ENCODE assay signal across 9 mouse cellular contexts in the genomic region with DNA sequence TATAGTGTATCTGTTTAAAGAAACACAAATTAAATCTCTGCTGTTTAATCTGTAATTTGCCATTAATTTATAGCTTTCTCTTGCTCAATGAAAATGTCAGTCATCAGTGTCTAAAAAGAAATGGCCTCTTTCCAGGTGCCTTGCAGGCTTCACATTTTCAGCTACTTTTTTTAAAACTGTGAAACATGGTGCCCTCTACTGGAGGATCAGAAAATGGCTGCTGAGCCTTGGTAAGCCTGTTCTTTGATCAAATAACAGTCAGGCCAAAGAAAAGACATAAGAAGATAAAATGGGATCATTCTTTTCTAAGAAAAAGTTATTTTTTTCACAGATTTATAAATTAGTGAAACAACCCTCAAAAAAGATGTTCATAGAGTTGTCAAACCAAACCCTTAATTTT.
DNase-seq lines count a peak whose midpoint lies in the region; ATAC-seq and TF ChIP-seq lines count a peak whose summit lies in the region.
"Had no signal": no experiment of that assay in that cellular context is flagged by ENCODE, and none has a peak within 500 bp of the region (broad histone marks: within the 10 kb centered on the region; RNA-seq: fewer than 3 reads in every experiment).

No protein-coding gene starts in this region.

- H3K4me3 ChIP-seq in limb, embryonic 14.5 days (replicated peaks; ENCODE audit: low read length): no peak overlapping the region
- no peak overlapping the region for H3K4me3 ChIP-seq in stomach, postnatal 0 days (ENCODE audit: low read depth, low read length)
- H3K4me3 ChIP-seq: limb, embryonic 12.5 days had no signal

- H3K9me3 ChIP-seq in limb, embryonic 14.5 days (ENCODE audit: control insufficient read depth, low read length): no peaks in the 10 kb centered on the region
- H3K9me3 ChIP-seq in stomach, postnatal 0 days (ENCODE audit: control insufficient read depth, low read length): no peaks in the 10 kb centered on the region
- H3K9me3 ChIP-seq: limb, embryonic 12.5 days had no signal

- intact Hi-C loops in heart, postnatal 10 days (cut with DNase I): loop anchor here (2.0 kb wide), 1 partner anchor 172 kb away; no protein-coding TSS in a partner anchor

- TF ChIP-seq EP300 in stomach, postnatal 0 days (optimal IDR thresholded peaks at IDR 0.05): no peak

- TF ChIP-seq CTCF in stomach, postnatal 0 days (IDR thresholded peaks at IDR 0.05; ENCODE audit: low read depth): peak; percentile 76

- no peak overlapping the region for H3K27ac ChIP-seq in limb, embryonic 14.5 days (replicated peaks; ENCODE audit: low read depth, low read length)
- no peak overlapping the region for H3K27ac ChIP-seq in stomach, postnatal 0 days (replicated peaks)
- H3K27ac ChIP-seq: limb, embryonic 12.5 days had no signal

- H3K27me3 ChIP-seq in limb, embryonic 14.5 days (ENCODE audit: control insufficient read depth, insufficient read depth, low read length): no peaks in the 10 kb centered on the region
- H3K27me3 ChIP-seq in stomach, postnatal 0 days (ENCODE audit: control insufficient read depth, insufficient read depth, low read length): no peaks in the 10 kb centered on the region
- H3K27me3 ChIP-seq: limb, embryonic 12.5 days had no signal

- peak; percentile 19 to 35 for DNase-seq in heart, postnatal 10 days
- DNase-seq in heart, adult 11 months: no peak
- DNase-seq in A20 (ENCODE audit: low read depth, low spot score): peak; percentile 26
- DNase-seq in brain, adult 2 months (ENCODE audit: low read depth, low spot score): peak; percentile 68
- DNase-seq in induced T-regulatory cell, adult 2 months (ENCODE audit: low read depth): peak; percentile 8
- peak; percentile 43 for DNase-seq in limb, embryonic 14.5 days (ENCODE audit: low spot score)
- DNase-seq in stomach, postnatal 0 days (ENCODE audit: low spot score): peak; percentile 33
- DNase-seq in gastrocnemius, postnatal 25 days: no peak

- H3K36me3 ChIP-seq in limb, embryonic 14.5 days (ENCODE audit: control insufficient read depth, insufficient read depth, low read length): no peaks in the 10 kb centered on the region
- H3K36me3 ChIP-seq in stomach, postnatal 0 days (ENCODE audit: control insufficient read depth, insufficient read depth, low read length): no peaks in the 10 kb centered on the region
- H3K36me3 ChIP-seq: limb, embryonic 12.5 days had no signal

- no peak overlapping the region for H3K4me2 ChIP-seq in limb, embryonic 14.5 days (replicated peaks; ENCODE audit: low read depth, low read length, severe bottlenecking)
- H3K4me2 ChIP-seq in stomach, postnatal 0 days (replicated peaks; ENCODE audit: low read depth): no peak overlapping the region
- H3K4me2 ChIP-seq: limb, embryonic 12.5 days had no signal

- H3K4me1 ChIP-seq in limb, embryonic 14.5 days (ENCODE audit: control insufficient read depth, insufficient read depth, low read length): no peaks in the 10 kb centered on the region
- no peaks in the 10 kb centered on the region for H3K4me1 ChIP-seq in stomach, postnatal 0 days (replicated peaks; ENCODE audit: control insufficient read depth, insufficient read depth)
- H3K4me1 ChIP-seq: limb, embryonic 12.5 days had no signal

- H3K9ac ChIP-seq in limb, embryonic 14.5 days (ENCODE audit: low read depth, low read length, severe bottlenecking): no peak overlapping the region
- no peak overlapping the region for H3K9ac ChIP-seq in stomach, postnatal 0 days (ENCODE audit: low read length)
- H3K9ac ChIP-seq: limb, embryonic 12.5 days had no signal

- no peak for ATAC-seq in limb, embryonic 14.5 days (ENCODE audit: low FRiP score, low read depth)
- ATAC-seq in stomach, postnatal 0 days (ENCODE audit: low FRiP score, low TSS enrichment): no peak

- no peak for TF ChIP-seq POLR2A in limb, embryonic 14.5 days (IDR thresholded peaks at IDR 0.05; ENCODE audit: borderline replicate concordance, extremely low read depth, insufficient read depth, insufficient read length)

Comparison
In these comparisons a context has a peak if more than half of its experiments do, and no peak if none do; other contexts are left out.
1. DNase-seq: peak in heart, postnatal 10 days (2 of 2), A20 (single experiment), brain, adult 2 months (single experiment), induced T-regulatory cell, adult 2 months (single experiment), limb, embryonic 14.5 days (single experiment) and stomach, postnatal 0 days (single experiment); none in heart, adult 11 months (single experiment) and gastrocnemius, postnatal 25 days (single experiment).